Mouse (Mus musculus): ENCODE data around the gene Cdc40.

DNA sequence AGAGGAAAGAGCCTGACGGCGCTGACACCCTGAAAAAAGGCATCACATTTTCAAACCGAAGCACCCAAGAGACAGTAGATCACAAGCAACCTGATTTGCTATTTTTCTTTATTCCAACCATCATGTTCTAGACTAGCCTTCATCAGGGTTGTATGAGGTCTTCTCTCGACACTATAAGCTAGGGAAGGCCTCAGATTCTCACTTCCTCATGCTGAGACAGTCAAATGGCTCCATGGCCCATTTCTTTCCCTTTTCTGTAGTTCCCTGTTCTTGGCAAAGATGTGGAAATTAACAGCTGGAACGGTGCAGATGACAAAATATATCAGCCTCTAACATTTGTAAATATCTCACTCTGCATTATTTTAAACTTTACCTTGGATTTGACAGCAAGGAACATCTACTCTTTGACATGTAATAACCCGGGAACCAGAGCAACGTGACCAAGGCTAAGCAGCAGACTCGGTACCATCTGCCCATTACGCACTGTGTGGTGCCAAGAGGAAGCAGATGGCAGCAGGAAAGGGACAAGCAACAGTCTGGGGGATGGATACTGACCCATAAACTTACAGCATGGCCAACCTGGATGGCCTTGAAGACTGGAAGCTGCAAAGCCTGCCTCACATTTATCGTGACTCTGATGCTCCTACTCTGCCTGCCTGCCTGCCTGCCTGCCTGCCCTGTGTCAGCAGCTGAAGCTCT, 35.8 kb downstream of the Cdc40 start:
- TF ChIP-seq CTCF (conservative IDR thresholded peaks at IDR 0.05; ENCODE audit: insufficient read depth, insufficient read length, low read depth, low read length) (no peak), POLR2A (IDR thresholded peaks at IDR 0.05; ENCODE audit: low read depth, low read length) (no peak)

Measured in kidney, adult 2 months (tissue).